Mouse (Mus musculus) right cerebral cortex, postnatal 14 days (tissue): ENCODE data around the gene Scgb2b11.
"Not testable (repeated sequence)": the region's sequence is repeated elsewhere in the genome, so short reads cannot be mapped to it uniquely, and the experiment has no call there.

Experiments used
- DNase-seq: peaks from one replicate; pipeline ENCODE4 v3.0.0; 2022

Gene Scgb2b11

DNA sequence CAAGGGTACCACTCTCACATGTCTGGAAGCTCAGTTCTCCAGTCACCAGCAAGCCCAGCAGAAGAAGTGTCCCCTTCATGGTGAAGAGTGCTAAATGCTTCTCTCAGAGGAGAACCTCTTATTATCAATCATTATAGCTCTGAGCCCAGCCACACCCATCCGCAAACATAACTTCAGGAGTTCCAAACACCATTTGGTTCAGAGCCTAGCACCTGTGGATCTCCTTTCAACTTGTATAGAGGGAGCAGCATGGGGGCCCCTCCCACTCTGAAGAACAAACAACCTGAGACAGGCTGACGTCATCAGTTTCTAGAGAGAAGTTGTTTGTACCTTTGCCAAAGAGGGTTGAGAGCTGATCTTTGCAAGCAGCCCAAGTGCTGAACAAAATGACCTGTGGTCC, at the start of gene Scgb2b11:
TSS of gene Scgb2b11 (minus strand) at position 101 of the 400 bp plus-strand sequence.
- DNase-seq, result not testable (repeated sequence)

DNA sequence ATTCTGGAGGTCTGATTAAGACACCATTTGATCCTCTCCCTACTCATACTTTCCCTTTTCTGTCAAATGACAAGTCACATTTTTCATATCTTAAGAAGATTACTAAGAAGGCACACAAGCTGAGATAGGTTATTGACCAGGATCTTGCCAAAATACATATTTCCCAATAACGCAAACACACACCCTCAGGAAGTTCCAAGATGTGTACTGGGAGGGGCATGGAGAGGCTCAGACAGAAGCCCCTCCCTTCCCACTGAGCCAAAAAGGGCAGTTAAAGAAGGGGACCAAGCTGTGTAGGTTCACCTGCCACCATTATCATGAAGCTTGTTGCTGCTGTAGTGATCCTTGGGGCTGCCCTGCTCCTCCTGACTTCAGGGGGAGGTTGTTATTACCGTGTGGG, 11.6 kb upstream of the Scgb2b11 start, which contains the start of gene Scgb1b11:
TSS of gene Scgb1b11 (plus strand) at position 301 of the 400 bp plus-strand sequence.
- DNase-seq, result not testable (repeated sequence)
